Mouse (Mus musculus): Measurements from ENCODE around the gene Krt6b.

GRCm38 (mm10) chr15:101694207-101694606 is 14.1 kb upstream of the Krt6b start, which contains the start of gene Krt6a:
- TF ChIP-seq GATA1 (IDR thresholded peaks at IDR 0.05; ENCODE audit: borderline replicate concordance, low read length), result no peak
- TF ChIP-seq FLI1 (IDR thresholded peaks at IDR 0.05; ENCODE audit: low read length), result no peak

Measured in megakaryocyte, embryonic 14.5 days (primary cell).